Mouse (Mus musculus) forebrain, embryonic 11.5 days (tissue): ENCODE measurements around the gene Ckap2l. TPM values are rescaled to one million over a fixed set of nuclear protein-coding genes. Genes with fewer than 3 reads are reported as not detected.
A peak's percentile ranks its signal among the peaks of the same experiment; 100 is the strongest.

Experiments used
- ATAC-seq: fragments of 200-750 bp; cut with Nextera tagmentation; replicated peaks from 2 replicates; pipeline ENCODE4 v1.8.0; 2017; ENCODE audit warnings: moderate TSS enrichment; ENCODE audit not compliant: low FRiP score
- DNase-seq: peaks from one replicate; pipeline ENCODE4 v3.0.0-alpha.2; 2017; ENCODE audit warnings: low spot score
- H3K27ac ChIP-seq: fragments of 300-500 bp; sonication (generic); 2 replicates; pipeline ENCODE4 v1.5.1; 2014; ENCODE audit warnings: low read depth, low read length
- H3K27me3 ChIP-seq: fragments of 300-500 bp; sonication (generic); 2 replicates; pipeline ENCODE4 v1.6.1; 2014; ENCODE audit warnings: mild to moderate bottlenecking, low read length, mixed read lengths; ENCODE audit not compliant: control insufficient read depth, insufficient read depth
- H3K36me3 ChIP-seq: fragments of 300-500 bp; sonication (generic); 2 replicates; pipeline ENCODE4 v1.6.1; 2014; ENCODE audit warnings: mild to moderate bottlenecking, low read length, moderate library complexity, mixed read lengths; ENCODE audit not compliant: control insufficient read depth, insufficient read depth
- H3K4me1 ChIP-seq: fragments of 300-500 bp; sonication (generic); replicated peaks from 2 replicates; pipeline ENCODE4 v1.6.1; 2014; ENCODE audit warnings: low read length, mixed read lengths; ENCODE audit not compliant: control insufficient read depth, insufficient read depth
- H3K4me2 ChIP-seq: fragments of 300-500 bp; sonication (generic); 2 replicates; pipeline ENCODE4 v1.6.1; 2014; ENCODE audit warnings: low read depth, mild to moderate bottlenecking, low read length, moderate library complexity, mixed read lengths; ENCODE audit not compliant: severe bottlenecking
- H3K4me3 ChIP-seq: fragments of 300-500 bp; sonication (generic); 2 replicates; pipeline ENCODE4 v1.5.1; 2014; ENCODE audit warnings: low read depth, low read length
- H3K9ac ChIP-seq: fragments of 300-500 bp; sonication (generic); 2 replicates; pipeline ENCODE4 v1.6.1; 2014; ENCODE audit warnings: low read length
- H3K9me3 ChIP-seq: fragments of 300-500 bp; sonication (generic); 2 replicates; pipeline ENCODE4 v1.6.1; 2016; ENCODE audit warnings: low read length, mixed read lengths; ENCODE audit not compliant: control insufficient read depth
- WGBS: fragments of 180-500 bp; shearing (Covaris S2); extraction: QIAGEN DNeasy Blood & Tissue Kit; methylation state at CpG from one replicate; pipeline ENCODE4 v1.1.7; 2014; 5-methylcytosine and 5-hydroxymethylcytosine counted together
- polyA plus RNA-seq: library from polyadenylated mRNA; unstranded; fragments of >200 nt; fragmentation: Nextera tagmentation; extraction: Ambion mirVana; gene quantifications from 2 replicates; pipeline ENCODE4 v1.2.1, GENCODE M21; 2014

Ckap2l gene
- polyA plus RNA-seq, 1 experiment from 2014 or later = 97.5 TPM

- Histone ChIP-seq H3K4me1 (no peaks in the 10 kb centered on the region), H3K27ac (no peak overlapping the region), H3K4me2 (no peak overlapping the region), H3K9me3 (no peaks in the 10 kb centered on the region), H3K27me3 (no peaks in the 10 kb centered on the region), H3K36me3 (no peaks in the 10 kb centered on the region), H3K4me3 (no peak overlapping the region), H3K9ac (no peak overlapping the region)
- WGBS = 38% methylated on average over 7 of the region's 7 CpGs
- DNase-seq (peak; percentile 61), ATAC-seq (peak; percentile 58)
Observed at GRCm38 (mm10) chr2:129258475-129259211, 38.4 kb downstream of the Ckap2l start.

GRCm38 (mm10) chr2:129258056-129258455 lies 39.0 kb downstream of the Ckap2l start:
- WGBS = 92% methylated on average over 3 of the region's 3 CpGs
- no peak overlapping the region for H3K4me2 ChIP-seq
- no peak overlapping the region for H3K4me3 ChIP-seq
- no peaks in the 10 kb centered on the region for H3K27me3 ChIP-seq
- ATAC-seq (0 out of 2 replicates have a peak, but pooled peaks have one; percentile 21), DNase-seq (no peak)
- no peak overlapping the region for H3K9ac ChIP-seq
- no peak overlapping the region for H3K27ac ChIP-seq
- H3K36me3 ChIP-seq = no peaks in the 10 kb centered on the region
- H3K9me3 ChIP-seq = no peaks in the 10 kb centered on the region
- no peaks in the 10 kb centered on the region for H3K4me1 ChIP-seq

- no peaks in the 10 kb centered on the region for H3K4me1 ChIP-seq
- DNase-seq (no peak), ATAC-seq (no peak)
- H3K4me2 ChIP-seq = no peak overlapping the region
- no peaks in the 10 kb centered on the region for H3K27me3 ChIP-seq
- no peaks in the 10 kb centered on the region for H3K36me3 ChIP-seq
- H3K9ac ChIP-seq = no peak overlapping the region
- no peaks in the 10 kb centered on the region for H3K9me3 ChIP-seq
- H3K27ac ChIP-seq = no peak overlapping the region
- 78% methylated on average over 4 of the region's 4 CpGs for WGBS
- no peak overlapping the region for H3K4me3 ChIP-seq
Observed at GRCm38 (mm10) chr2:129256006-129256405, 41.0 kb downstream of the Ckap2l start.

- Histone ChIP-seq H3K4me3 (no peak overlapping the region), H3K4me1 (no peaks in the 10 kb centered on the region), H3K36me3 (no peaks in the 10 kb centered on the region), H3K9ac (no peak overlapping the region), H3K27me3 (no peaks in the 10 kb centered on the region), H3K9me3 (no peaks in the 10 kb centered on the region), H3K4me2 (no peak overlapping the region), H3K27ac (no peak overlapping the region)
- no peak for ATAC-seq
- DNase-seq = no peak
- WGBS = 76% methylated on average over 2 of the region's 2 CpGs
Observed at GRCm38 (mm10) chr2:129254076-129254475, 42.9 kb downstream of the Ckap2l start.

- Histone ChIP-seq H3K27ac (no peak overlapping the region), H3K4me3 (no peak overlapping the region), H3K4me1 (no peaks in the 10 kb centered on the region), H3K4me2 (no peak overlapping the region), H3K9ac (no peak overlapping the region), H3K27me3 (no peaks in the 10 kb centered on the region), H3K36me3 (no peaks in the 10 kb centered on the region), H3K9me3 (no peaks in the 10 kb centered on the region)
- 88% methylated on average over 2 of the region's 2 CpGs for WGBS
- DNase-seq = no peak
- no peak for ATAC-seq
Observed at GRCm38 (mm10) chr2:129253631-129253970, 43.4 kb downstream of the Ckap2l start.

GRCm38 (mm10) chr2:129252836-129253630 lies 44.0 kb downstream of the Ckap2l start:
- Histone ChIP-seq H3K27ac (no peak overlapping the region), H3K9me3 (no peaks in the 10 kb centered on the region), H3K4me2 (no peak overlapping the region), H3K9ac (no peak overlapping the region), H3K27me3 (no peaks in the 10 kb centered on the region), H3K36me3 (no peaks in the 10 kb centered on the region), H3K4me1 (no peaks in the 10 kb centered on the region), H3K4me3 (no peak overlapping the region)
- 91% methylated on average over 19 of the region's 19 CpGs for WGBS
- DNase-seq (no peak), ATAC-seq (no peak)

GRCm38 (mm10) chr2:129249321-129249720 lies 47.7 kb downstream of the Ckap2l start:
- ATAC-seq = no peak
- Histone ChIP-seq H3K9ac (no peak overlapping the region), H3K9me3 (no peaks in the 10 kb centered on the region), H3K4me3 (no peak overlapping the region), H3K4me2 (no peak overlapping the region), H3K27me3 (no peaks in the 10 kb centered on the region), H3K27ac (no peak overlapping the region), H3K4me1 (no peaks in the 10 kb centered on the region), H3K36me3 (no peaks in the 10 kb centered on the region)
- 73% methylated on average over 1 of the region's 1 CpGs for WGBS
- no peak for DNase-seq

- no peak for ATAC-seq
- Histone ChIP-seq H3K36me3 (no peaks in the 10 kb centered on the region), H3K4me1 (no peaks in the 10 kb centered on the region), H3K9me3 (no peaks in the 10 kb centered on the region), H3K27ac (no peak overlapping the region), H3K27me3 (no peaks in the 10 kb centered on the region), H3K4me3 (no peak overlapping the region), H3K4me2 (no peak overlapping the region), H3K9ac (no peak overlapping the region)
- 91% methylated on average over 7 of the region's 7 CpGs for WGBS
- no peak for DNase-seq
Observed at GRCm38 (mm10) chr2:129247707-129248121, 49.3 kb downstream of the Ckap2l start.
